Mouse (Mus musculus): ENCODE results near the gene Sh2d4b. TPM values are rescaled to one million over a fixed set of nuclear protein-coding genes. Genes with fewer than 3 reads are reported as not detected.

The Sh2d4b gene
- polyA plus RNA-seq, 1 experiment from 2014 or later, result 1.6 TPM

- Histone ChIP-seq H3K9ac (ENCODE audit: low read length) (no peak overlapping the region), H3K4me2 (ENCODE audit: low read depth) (no peak overlapping the region), H3K36me3 (ENCODE audit: control insufficient read depth, insufficient read depth, low read length) (no peaks in the 10 kb centered on the region; the same call in 1 of the 2 replicates), H3K4me3 (ENCODE audit: low read depth, low read length) (no peak overlapping the region), H3K27me3 (ENCODE audit: control insufficient read depth, insufficient read depth, low read length) (no peaks in the 10 kb centered on the region), H3K9me3 (ENCODE audit: control insufficient read depth, low read length) (no peaks in the 10 kb centered on the region), H3K27ac (ENCODE audit: low read depth, low read length) (no peak overlapping the region), H3K4me1 (ENCODE audit: control insufficient read depth, insufficient read depth, low read length) (peaks cover 21% of the 10 kb centered on the region; the same call in 1 of the 2 replicates)
- DNase-seq (ENCODE audit: low spot score), result no peak
- 59% methylated on average over 3 of the region's 3 CpGs for WGBS
- ATAC-seq (ENCODE audit: insufficient read depth, low FRiP score, low TSS enrichment), result no peak
Observed at GRCm38 (mm10) chr14:40931115-40931829, 38.2 kb upstream of the Sh2d4b start.

GRCm38 (mm10) chr14:40929943-40930342 lies 36.9 kb upstream of the Sh2d4b start:
- H3K9me3 ChIP-seq (ENCODE audit: control insufficient read depth, low read length), result no peaks in the 10 kb centered on the region
- ATAC-seq (ENCODE audit: insufficient read depth, low FRiP score, low TSS enrichment) (no peak), DNase-seq (ENCODE audit: low spot score) (no peak)
- no peak overlapping the region for H3K4me2 ChIP-seq (ENCODE audit: low read depth)
- H3K9ac ChIP-seq (ENCODE audit: low read length), result no peak overlapping the region
- no peak overlapping the region for H3K27ac ChIP-seq (ENCODE audit: low read depth, low read length)
- peaks cover 21% of the 10 kb centered on the region; the same call in 1 of the 2 replicates for H3K4me1 ChIP-seq (ENCODE audit: control insufficient read depth, insufficient read depth, low read length)
- no peaks in the 10 kb centered on the region; the same call in 1 of the 2 replicates for H3K36me3 ChIP-seq (ENCODE audit: control insufficient read depth, insufficient read depth, low read length)
- H3K27me3 ChIP-seq (ENCODE audit: control insufficient read depth, insufficient read depth, low read length), result no peaks in the 10 kb centered on the region
- H3K4me3 ChIP-seq (ENCODE audit: low read depth, low read length), result no peak overlapping the region
- WGBS, result 90% methylated on average over 2 of the region's 2 CpGs

- no peaks in the 10 kb centered on the region for H3K27me3 ChIP-seq (ENCODE audit: control insufficient read depth, insufficient read depth, low read length)
- no peak overlapping the region for H3K27ac ChIP-seq (ENCODE audit: low read depth, low read length)
- WGBS, result 62% methylated on average over 5 of the region's 5 CpGs
- ATAC-seq (ENCODE audit: insufficient read depth, low FRiP score, low TSS enrichment) (no peak), DNase-seq (ENCODE audit: low spot score) (no peak)
- no peak overlapping the region for H3K9ac ChIP-seq (ENCODE audit: low read length)
- no peaks in the 10 kb centered on the region for H3K9me3 ChIP-seq (ENCODE audit: control insufficient read depth, low read length)
- H3K36me3 ChIP-seq (ENCODE audit: control insufficient read depth, insufficient read depth, low read length), result no peaks in the 10 kb centered on the region; the same call in 1 of the 2 replicates
- H3K4me2 ChIP-seq (ENCODE audit: low read depth), result no peak overlapping the region
- no peak overlapping the region for H3K4me3 ChIP-seq (ENCODE audit: low read depth, low read length)
- H3K4me1 ChIP-seq (ENCODE audit: control insufficient read depth, insufficient read depth, low read length), result peaks cover 26% of the 10 kb centered on the region
Observed at GRCm38 (mm10) chr14:40928897-40929296, 35.8 kb upstream of the Sh2d4b start.

- ATAC-seq (ENCODE audit: insufficient read depth, low FRiP score, low TSS enrichment) (no peak), DNase-seq (ENCODE audit: low spot score) (no peak)
- Histone ChIP-seq H3K27ac (ENCODE audit: low read depth, low read length) (no peak overlapping the region), H3K27me3 (ENCODE audit: control insufficient read depth, insufficient read depth, low read length) (no peaks in the 10 kb centered on the region), H3K9me3 (ENCODE audit: control insufficient read depth, low read length) (no peaks in the 10 kb centered on the region), H3K9ac (ENCODE audit: low read length) (no peak overlapping the region), H3K4me3 (ENCODE audit: low read depth, low read length) (no peak overlapping the region), H3K4me1 (ENCODE audit: control insufficient read depth, insufficient read depth, low read length) (peaks cover 24% of the 10 kb centered on the region), H3K36me3 (ENCODE audit: control insufficient read depth, insufficient read depth, low read length) (no peaks in the 10 kb centered on the region), H3K4me2 (ENCODE audit: low read depth) (no peak overlapping the region)
- WGBS, result 73% methylated on average over 2 of the region's 2 CpGs
Observed at GRCm38 (mm10) chr14:40927041-40927440, 34.0 kb upstream of the Sh2d4b start.

GRCm38 (mm10) chr14:40924378-40925113 lies 31.5 kb upstream of the Sh2d4b start:
- Histone ChIP-seq H3K9me3 (ENCODE audit: control insufficient read depth, low read length) (no peaks in the 10 kb centered on the region), H3K4me1 (ENCODE audit: control insufficient read depth, insufficient read depth, low read length) (peaks cover 13% of the 10 kb centered on the region), H3K9ac (ENCODE audit: low read length) (no peak overlapping the region), H3K4me3 (ENCODE audit: low read depth, low read length) (no peak overlapping the region), H3K27ac (ENCODE audit: low read depth, low read length) (no peak overlapping the region), H3K4me2 (ENCODE audit: low read depth) (no peak overlapping the region), H3K36me3 (ENCODE audit: control insufficient read depth, insufficient read depth, low read length) (no peaks in the 10 kb centered on the region), H3K27me3 (ENCODE audit: control insufficient read depth, insufficient read depth, low read length) (no peaks in the 10 kb centered on the region)
- ATAC-seq (ENCODE audit: insufficient read depth, low FRiP score, low TSS enrichment), result peak; percentile 49; the same call in 1 of the 2 replicates
- whole genome bisulfite sequencing, result 41% methylated on average over 10 of the region's 10 CpGs
- peak; percentile 37 for DNase-seq (ENCODE audit: low spot score)

- DNase-seq (ENCODE audit: low spot score) (no peak), ATAC-seq (ENCODE audit: insufficient read depth, low FRiP score, low TSS enrichment) (no peak)
- H3K4me2 ChIP-seq (ENCODE audit: low read depth), result no peak overlapping the region
- no peak overlapping the region for H3K27ac ChIP-seq (ENCODE audit: low read depth, low read length)
- H3K4me3 ChIP-seq (ENCODE audit: low read depth, low read length), result no peak overlapping the region
- H3K9ac ChIP-seq (ENCODE audit: low read length), result no peak overlapping the region
- no peaks in the 10 kb centered on the region for H3K9me3 ChIP-seq (ENCODE audit: control insufficient read depth, low read length)
- H3K4me1 ChIP-seq (ENCODE audit: control insufficient read depth, insufficient read depth, low read length), result peaks cover 6% of the 10 kb centered on the region
- no peaks in the 10 kb centered on the region for H3K27me3 ChIP-seq (ENCODE audit: control insufficient read depth, insufficient read depth, low read length)
- no peaks in the 10 kb centered on the region for H3K36me3 ChIP-seq (ENCODE audit: control insufficient read depth, insufficient read depth, low read length)
- WGBS, result 100% methylated on average over 1 of the region's 1 CpGs
Observed at GRCm38 (mm10) chr14:40921241-40921640, 28.2 kb upstream of the Sh2d4b start.

GRCm38 (mm10) chr14:40919521-40919920 lies 26.5 kb upstream of the Sh2d4b start:
- Histone ChIP-seq H3K4me2 (ENCODE audit: low read depth) (no peak overlapping the region), H3K4me3 (ENCODE audit: low read depth, low read length) (no peak overlapping the region), H3K4me1 (ENCODE audit: control insufficient read depth, insufficient read depth, low read length) (peaks cover 5% of the 10 kb centered on the region), H3K27me3 (ENCODE audit: control insufficient read depth, insufficient read depth, low read length) (no peaks in the 10 kb centered on the region), H3K9ac (ENCODE audit: low read length) (no peak overlapping the region), H3K36me3 (ENCODE audit: control insufficient read depth, insufficient read depth, low read length) (peaks cover 4% of the 10 kb centered on the region; the same call in 1 of the 2 replicates), H3K9me3 (ENCODE audit: control insufficient read depth, low read length) (no peaks in the 10 kb centered on the region), H3K27ac (ENCODE audit: low read depth, low read length) (no peak overlapping the region)
- DNase-seq (ENCODE audit: low spot score) (no peak), ATAC-seq (ENCODE audit: insufficient read depth, low FRiP score, low TSS enrichment) (no peak)
- 91% methylated on average over 7 of the region's 7 CpGs for WGBS

GRCm38 (mm10) chr14:40918477-40918876 lies 25.4 kb upstream of the Sh2d4b start:
- ATAC-seq (ENCODE audit: insufficient read depth, low FRiP score, low TSS enrichment) (peak; percentile 18; the same call in 1 of the 2 replicates), DNase-seq (ENCODE audit: low spot score) (no peak)
- Histone ChIP-seq H3K9ac (ENCODE audit: low read length) (no peak overlapping the region), H3K4me3 (ENCODE audit: low read depth, low read length) (no peak overlapping the region), H3K4me2 (ENCODE audit: low read depth) (no peak overlapping the region), H3K27me3 (ENCODE audit: control insufficient read depth, insufficient read depth, low read length) (no peaks in the 10 kb centered on the region), H3K4me1 (ENCODE audit: control insufficient read depth, insufficient read depth, low read length) (no peaks in the 10 kb centered on the region), H3K36me3 (ENCODE audit: control insufficient read depth, insufficient read depth, low read length) (peaks cover 4% of the 10 kb centered on the region), H3K9me3 (ENCODE audit: control insufficient read depth, low read length) (no peaks in the 10 kb centered on the region), H3K27ac (ENCODE audit: low read depth, low read length) (no peak overlapping the region)
- 81% methylated on average over 4 of the region's 7 CpGs for WGBS
